Mouse (Mus musculus): ENCODE data around the gene Mmp24.
"Not testable (repeated sequence)": the region's sequence is repeated elsewhere in the genome, so short reads cannot be mapped to it uniquely, and the experiment has no call there.

The Mmp24 gene

GRCm38 (mm10) chr2:155774927-155775684, at the start of gene Mmp24:
TSS of gene Mmp24 (plus strand) at chr2:155775342.
- DNase-seq (ENCODE audit: low spot score in 2 of 2), result no peak

- DNase-seq (ENCODE audit: low spot score in 2 of 2), result no peak
Measured at GRCm38 (mm10) chr2:155726302-155726701, 48.8 kb upstream of the Mmp24 start.

- DNase-seq (ENCODE audit: low spot score in 2 of 2), result no peak
Measured at GRCm38 (mm10) chr2:155727764-155728395, 47.3 kb upstream of the Mmp24 start.

- no peak for DNase-seq (ENCODE audit: low spot score in 2 of 2)
Measured at GRCm38 (mm10) chr2:155728742-155729141, 46.4 kb upstream of the Mmp24 start.

- DNase-seq (ENCODE audit: low spot score in 2 of 2), result peak; percentile 88 to 92
Measured at GRCm38 (mm10) chr2:155729158-155729645, 45.9 kb upstream of the Mmp24 start, which contains the start of gene Edem2. TSS of gene Edem2 (minus strand) at chr2:155729475.

GRCm38 (mm10) chr2:155735080-155735479, 40.1 kb upstream of the Mmp24 start:
- DNase-seq (ENCODE audit: low spot score in 2 of 2), result no peak

GRCm38 (mm10) chr2:155735766-155736165, 39.4 kb upstream of the Mmp24 start, which contains the start of gene Gm17581:
TSS of gene Gm17581 (minus strand) at chr2:155735866.
- not testable (repeated sequence) for DNase-seq (ENCODE audit: low spot score in 2 of 2)

- no peak for DNase-seq (ENCODE audit: low spot score in 2 of 2)
Measured at GRCm38 (mm10) chr2:155736936-155737335, 38.2 kb upstream of the Mmp24 start.

GRCm38 (mm10) chr2:155737803-155738202, 37.3 kb upstream of the Mmp24 start:
- no peak for DNase-seq (ENCODE audit: low spot score in 2 of 2)

GRCm38 (mm10) chr2:155742211-155742610, 32.9 kb upstream of the Mmp24 start:
- DNase-seq (ENCODE audit: low spot score in 2 of 2), result no peak

- no peak for DNase-seq (ENCODE audit: low spot score in 2 of 2)
Measured at GRCm38 (mm10) chr2:155742931-155743337, 32.2 kb upstream of the Mmp24 start.

GRCm38 (mm10) chr2:155743351-155743750, 31.8 kb upstream of the Mmp24 start:
- DNase-seq (ENCODE audit: low spot score in 2 of 2), result no peak

GRCm38 (mm10) chr2:155745487-155745886, 29.7 kb upstream of the Mmp24 start:
- DNase-seq (ENCODE audit: low spot score in 2 of 2), result no peak

GRCm38 (mm10) chr2:155749394-155749793, 25.7 kb upstream of the Mmp24 start:
- DNase-seq (ENCODE audit: low spot score in 2 of 2), result no peak

- no peak for DNase-seq (ENCODE audit: low spot score in 2 of 2)
Measured at GRCm38 (mm10) chr2:155751014-155751786, 23.9 kb upstream of the Mmp24 start, which contains the start of gene Procr. TSS of gene Procr (plus strand) at chr2:155751117.

- peak; percentile 31 to 69 for DNase-seq (ENCODE audit: low spot score in 2 of 2)
Measured at GRCm38 (mm10) chr2:155755746-155756145, 19.4 kb upstream of the Mmp24 start.

GRCm38 (mm10) chr2:155756855-155757566, 18.1 kb upstream of the Mmp24 start:
- no peak for DNase-seq (ENCODE audit: low spot score in 2 of 2)

GRCm38 (mm10) chr2:155764679-155765418, 10.3 kb upstream of the Mmp24 start:
- DNase-seq (ENCODE audit: low spot score in 2 of 2), result peak; percentile 37 to 91

- DNase-seq (ENCODE audit: low spot score in 2 of 2), result no peak
Measured at GRCm38 (mm10) chr2:155773664-155774063, 1.5 kb upstream of the Mmp24 start.

GRCm38 (mm10) chr2:155774261-155774926, 748 bp upstream of the Mmp24 start:
- no peak for DNase-seq (ENCODE audit: low spot score in 2 of 2)
